Mouse (Mus musculus) frontal cortex, adult (tissue): ENCODE data around the gene Shc4.
A peak's percentile ranks its signal among the peaks of the same experiment; 100 is the strongest.

Source experiments
- ATAC-seq: cut with Nextera tagmentation; 2 replicates; pipeline ENCODE4 v1.9.2; 2017; ENCODE audit warnings: mild to moderate bottlenecking, moderate library complexity, mixed read lengths; ENCODE audit not compliant: low TSS enrichment

Shc4 gene

DNA sequence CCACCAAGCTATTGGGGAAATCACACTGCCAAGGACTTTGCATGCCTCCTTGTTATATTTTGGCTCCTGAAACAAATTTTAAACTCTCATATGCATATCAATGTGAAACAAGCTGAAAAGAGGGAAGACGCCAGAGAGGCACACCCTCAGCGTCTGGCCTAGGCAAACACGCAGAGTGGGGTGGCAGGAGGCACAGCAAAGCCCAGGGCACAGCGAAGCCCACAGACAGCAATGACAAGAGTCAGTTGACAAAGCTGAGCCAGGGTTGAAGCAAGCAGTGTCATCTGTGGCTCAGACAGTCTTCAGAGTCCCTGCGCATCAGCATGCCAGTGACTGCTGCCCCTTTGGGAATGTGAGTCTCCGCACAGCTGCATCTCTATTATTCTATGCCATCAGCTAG, 79.0 kb downstream of the Shc4 start:
- ATAC-seq = no peak

DNA sequence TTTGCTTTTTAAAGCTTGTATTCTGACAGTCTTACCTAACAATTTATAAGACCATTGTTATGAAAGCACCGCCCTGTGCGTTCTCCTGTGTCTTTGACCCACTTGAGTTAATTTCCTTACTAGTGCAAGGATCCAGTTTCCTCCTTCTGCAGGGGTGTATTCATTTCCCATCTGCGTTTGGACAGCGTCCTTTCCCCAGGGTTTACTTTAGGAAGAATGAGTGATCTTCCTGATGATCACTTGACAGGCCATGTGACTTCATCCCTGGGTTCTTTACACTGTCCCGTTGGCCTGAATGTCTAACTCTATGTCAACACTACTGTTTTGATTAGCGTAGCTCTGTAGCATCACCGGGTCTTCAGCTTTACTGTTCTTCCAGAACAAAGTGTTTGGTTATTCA, 86.6 kb downstream of the Shc4 start:
- no peak for ATAC-seq

DNA sequence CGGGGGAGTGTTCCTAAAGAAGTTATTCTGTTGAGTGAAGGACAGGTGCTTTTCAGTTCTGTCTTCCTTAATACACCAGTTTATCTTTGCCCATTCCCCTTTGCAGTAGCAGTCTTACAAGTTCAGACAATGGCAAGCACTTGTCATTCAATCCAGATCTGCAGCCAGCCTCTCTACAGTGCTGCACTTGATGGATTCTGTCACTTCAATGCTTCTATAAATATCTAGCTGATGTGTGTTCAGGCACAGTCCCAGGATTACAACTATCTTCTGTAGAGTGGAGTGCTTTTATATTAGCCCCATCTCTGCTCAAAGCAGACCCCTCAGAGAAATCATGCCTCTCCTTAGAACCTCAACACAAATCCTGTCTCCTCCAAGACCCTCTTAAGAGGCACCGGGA, 93.9 kb downstream of the Shc4 start:
- ATAC-seq = no peak

DNA sequence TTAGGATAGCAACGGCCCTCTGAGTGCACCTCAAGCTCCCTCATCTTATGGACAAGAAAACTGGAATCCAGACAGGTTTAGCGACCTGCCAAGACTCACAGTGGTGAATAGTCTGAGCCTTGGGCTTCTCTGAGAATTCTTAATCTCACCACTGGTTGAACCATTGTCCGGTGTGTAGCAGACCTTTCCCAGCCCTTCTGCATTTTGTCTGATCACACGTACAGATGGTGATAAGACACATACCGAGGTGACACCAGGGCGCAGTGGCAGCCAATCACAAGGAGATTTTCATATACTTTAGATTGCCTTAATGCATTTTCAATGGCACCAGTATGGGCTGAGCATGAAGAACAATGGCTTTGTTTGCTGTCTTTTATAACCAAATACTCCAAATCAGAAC, 95.5 kb downstream of the Shc4 start:
- ATAC-seq = no peak

DNA sequence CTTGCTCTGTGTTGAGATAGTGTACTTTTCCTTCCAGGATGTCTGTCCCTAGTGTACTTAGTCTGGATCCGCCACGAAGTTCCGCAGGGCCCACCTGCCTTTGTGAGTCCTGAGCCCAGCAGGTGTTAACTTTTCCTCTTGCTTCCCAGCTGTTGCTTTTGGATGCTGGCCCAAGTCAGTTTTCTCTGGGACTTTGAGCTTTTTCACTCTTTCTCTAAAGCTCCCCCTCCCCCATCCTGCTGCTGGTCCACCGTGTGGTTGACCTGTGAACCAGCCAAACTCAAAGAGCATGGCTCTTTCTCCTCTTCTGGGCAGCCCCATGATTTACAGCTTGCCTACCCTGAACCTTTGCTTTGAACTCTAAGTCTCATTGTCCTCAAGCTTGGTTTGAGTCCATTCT, 97.4 kb downstream of the Shc4 start:
- ATAC-seq = no peak

DNA sequence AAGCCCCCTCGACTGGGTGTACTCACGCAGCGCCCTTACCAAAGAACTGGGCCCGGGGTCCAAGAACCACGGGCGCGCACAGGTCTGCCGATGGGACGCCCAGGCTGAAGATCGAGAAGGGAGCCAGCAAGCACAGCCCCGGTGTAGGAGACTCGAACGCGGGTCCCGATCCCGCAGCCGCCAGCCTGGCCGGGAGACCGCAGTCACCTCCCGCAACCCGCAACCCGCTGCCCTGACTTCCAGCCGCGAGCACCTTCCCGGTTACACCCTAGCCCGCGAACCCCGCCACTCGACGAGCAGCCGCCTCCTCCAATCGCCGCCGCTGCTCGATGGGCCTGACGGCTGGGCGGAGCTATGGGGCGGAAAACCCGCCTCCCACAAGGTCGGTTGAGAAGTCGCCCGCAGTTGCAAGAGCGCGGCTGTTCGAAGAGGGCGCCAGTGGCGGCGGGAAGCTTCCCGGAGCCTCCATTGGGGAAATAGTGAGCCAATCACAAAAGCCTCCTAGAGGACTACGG, 99.1 kb downstream of the Shc4 start, which contains the start of gene Cep152:
Gene Cep152, minus strand, starts transcription at position 277 of the 515 bp plus-strand sequence.
- ATAC-seq = peak; percentile 100

DNA sequence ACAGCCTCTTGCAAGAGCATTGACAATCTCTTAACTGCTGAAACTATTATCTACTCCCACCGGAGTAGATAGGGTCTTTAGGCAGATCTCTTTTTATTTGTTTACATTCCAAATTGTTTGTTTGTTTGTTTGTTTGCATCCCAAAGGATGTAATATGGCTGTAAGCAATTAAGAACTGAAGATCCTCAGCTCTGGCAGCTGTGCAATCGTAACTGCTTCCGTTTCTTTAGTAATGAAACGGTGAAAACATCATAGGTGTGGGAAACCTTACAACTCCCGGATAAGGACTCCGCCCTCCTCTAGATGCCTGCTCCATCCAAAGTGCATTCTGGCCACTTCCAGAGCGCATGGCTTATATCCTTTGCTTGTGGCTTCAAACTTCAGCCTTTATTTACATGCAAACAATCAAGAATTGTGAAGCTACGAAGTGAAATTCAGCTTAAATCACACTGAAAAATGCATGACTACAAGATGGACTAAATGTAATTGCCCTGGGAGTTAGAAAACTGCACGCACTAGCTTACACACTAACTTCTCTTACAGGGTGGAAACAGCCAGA, 99.7 kb downstream of the Shc4 start:
- no peak for ATAC-seq

DNA sequence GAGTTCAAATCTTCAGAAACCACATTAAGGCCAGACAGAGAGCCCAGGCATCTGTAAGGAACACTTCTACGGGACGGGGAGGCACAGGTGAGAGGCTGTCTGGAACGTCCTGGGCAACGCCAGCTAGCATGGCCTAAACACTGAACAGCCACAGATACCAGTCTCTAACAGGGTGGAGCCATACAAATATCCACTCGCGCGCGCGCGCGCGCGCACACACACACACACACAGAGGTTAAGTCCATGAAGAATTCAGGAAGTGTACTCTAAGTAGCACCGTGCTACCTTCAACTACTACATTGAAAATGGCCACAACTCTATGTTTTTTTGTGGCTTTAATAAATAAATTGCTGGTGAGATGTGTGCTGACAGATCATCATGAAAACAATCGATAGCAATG, 100.7 kb downstream of the Shc4 start:
- ATAC-seq = no peak

DNA sequence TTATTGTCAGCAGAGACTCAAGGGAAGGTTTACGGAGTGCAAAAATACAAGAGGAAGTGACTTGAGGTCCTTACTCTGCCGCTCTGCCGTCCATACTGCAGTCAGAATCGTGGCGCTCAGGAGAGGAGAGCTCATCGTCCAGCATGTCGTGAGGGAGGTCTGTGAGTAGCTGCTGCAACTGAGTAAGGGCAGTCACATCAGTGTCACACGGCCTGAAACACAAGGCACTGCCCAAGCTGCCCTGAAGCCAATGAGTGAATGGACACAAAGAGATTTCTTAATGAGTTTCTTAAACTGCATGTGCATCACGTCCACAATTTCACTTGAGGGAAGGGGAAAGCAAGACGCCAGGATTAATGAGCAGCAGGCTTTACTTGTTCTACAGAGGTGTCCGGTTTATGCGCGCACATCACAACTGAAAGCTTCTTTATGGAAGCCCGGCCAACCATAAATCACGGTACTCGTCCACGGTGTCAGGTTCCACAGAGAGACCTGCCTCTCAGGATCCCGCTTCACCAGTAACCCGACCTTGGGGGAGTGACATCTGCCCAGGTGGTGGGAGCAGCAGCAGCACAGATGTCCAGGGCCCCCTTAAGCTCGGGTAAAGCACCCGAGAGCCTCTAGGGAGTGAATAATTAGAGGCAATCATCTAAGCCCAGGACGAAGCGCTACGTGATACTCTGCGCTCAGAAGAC, 103.6 kb downstream of the Shc4 start:
- ATAC-seq = no peak

DNA sequence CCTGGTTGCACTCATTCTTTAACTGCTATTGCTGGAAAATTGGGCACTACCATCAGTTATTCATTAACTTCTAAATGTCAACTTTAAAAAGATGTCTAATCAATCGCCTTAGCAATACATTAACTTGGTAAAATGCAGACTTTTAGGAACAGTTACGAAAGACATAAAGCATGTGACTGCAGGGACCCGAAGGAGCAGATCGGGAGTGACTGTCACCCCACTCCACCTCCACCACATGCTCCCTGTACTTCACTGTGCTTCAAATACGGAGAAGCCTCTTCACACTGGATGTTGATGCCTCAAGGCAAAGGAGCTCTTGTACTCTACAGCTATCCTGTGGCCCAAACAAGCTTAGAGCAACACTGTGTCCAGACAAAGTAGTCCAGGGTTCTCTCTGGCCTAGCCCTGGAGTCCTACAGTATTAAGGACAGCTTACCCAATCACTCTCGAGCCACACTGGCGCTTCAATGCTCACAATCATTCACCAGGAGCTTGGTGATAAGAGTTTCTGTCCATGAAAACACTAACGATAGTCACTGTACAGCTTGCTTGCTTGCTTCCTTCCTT, 108.0 kb downstream of the Shc4 start:
- no peak for ATAC-seq

DNA sequence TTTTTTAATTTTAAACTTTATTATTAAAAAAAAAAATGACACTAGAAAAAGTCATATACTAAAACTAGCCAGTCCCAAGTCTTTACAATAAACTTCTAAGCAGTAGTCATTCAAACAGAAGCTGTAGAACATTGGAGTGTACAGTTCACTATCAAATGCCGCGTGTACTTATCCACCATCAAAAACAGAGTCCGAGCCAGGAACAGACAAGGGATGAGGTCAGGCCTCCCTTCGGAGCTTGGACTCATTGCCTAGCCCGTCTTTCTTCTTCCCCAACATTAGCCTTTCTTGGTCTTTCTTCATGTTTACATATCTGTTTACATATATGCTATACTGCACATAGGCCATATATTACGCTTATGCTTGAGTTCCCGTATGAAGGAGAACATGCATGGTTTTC, 108.5 kb downstream of the Shc4 start:
- ATAC-seq = no peak

DNA sequence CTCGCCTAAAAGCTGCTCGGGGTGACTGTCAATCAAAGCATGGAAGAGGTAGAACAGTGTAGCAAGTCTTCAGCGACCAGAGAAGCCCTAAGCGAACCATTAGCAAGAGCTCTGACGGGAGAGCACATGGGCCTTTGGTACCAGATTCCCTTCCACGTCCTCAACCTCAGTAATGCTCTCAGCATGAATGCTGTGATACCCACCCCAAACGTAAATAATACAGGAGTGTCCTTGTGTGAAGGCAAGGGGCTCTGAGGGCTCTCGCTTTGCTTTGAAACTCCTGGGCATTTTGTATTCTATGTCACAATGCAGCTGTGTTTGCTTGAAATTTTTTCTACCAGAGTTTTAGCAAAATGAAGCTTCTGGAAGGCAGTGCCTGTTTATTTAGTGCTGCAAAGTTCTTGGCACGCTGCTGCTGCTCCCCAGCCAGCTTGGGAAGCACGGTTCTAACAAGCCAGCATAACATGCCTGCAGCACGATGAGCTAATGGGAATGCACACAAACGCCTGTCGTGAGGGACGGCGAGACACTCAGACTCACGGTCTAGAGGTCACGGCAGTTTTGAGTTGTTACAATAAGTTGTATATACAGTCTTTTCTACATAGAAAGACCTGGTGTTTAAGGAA, 117.6 kb downstream of the Shc4 start:
- ATAC-seq = peak; percentile 83

DNA sequence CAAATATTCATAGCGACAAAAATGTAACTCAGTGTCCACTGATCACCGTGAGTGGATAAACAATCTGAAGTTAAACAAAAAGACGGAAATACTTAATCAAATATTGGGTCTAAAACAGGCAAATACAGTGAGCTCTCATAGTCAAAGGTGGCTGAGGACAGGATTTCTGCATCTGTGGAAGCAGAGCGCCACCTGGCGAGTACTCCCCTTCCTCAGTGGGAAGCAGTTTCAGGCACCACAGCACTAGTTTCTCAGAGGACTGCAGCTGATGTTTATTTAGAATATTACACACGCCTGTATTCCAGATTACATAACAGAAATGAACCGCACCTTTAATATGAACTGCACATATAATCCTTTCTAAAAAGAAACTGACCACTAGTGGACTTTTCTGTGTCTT, 119.3 kb downstream of the Shc4 start:
- peak; percentile 79 for ATAC-seq

DNA sequence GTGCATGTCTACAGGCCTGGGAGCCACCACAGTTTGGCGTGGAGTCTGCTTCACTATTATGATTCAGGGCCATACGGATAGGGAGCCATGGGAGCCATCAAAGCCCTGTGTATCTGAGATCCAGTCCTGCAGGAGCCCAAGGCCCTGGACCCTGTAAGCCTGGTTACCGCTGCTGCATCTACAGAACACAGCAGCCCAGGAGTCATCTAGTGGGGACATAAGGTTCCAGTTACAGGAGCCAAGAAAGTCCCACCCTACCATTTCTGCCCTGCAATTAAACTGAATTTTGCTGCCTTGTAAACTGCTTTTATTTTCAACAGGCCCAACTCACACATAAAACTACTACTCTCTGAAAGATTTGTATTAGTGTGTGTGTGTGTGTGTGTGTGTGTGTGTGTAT, 121.0 kb downstream of the Shc4 start:
- ATAC-seq = no peak

DNA sequence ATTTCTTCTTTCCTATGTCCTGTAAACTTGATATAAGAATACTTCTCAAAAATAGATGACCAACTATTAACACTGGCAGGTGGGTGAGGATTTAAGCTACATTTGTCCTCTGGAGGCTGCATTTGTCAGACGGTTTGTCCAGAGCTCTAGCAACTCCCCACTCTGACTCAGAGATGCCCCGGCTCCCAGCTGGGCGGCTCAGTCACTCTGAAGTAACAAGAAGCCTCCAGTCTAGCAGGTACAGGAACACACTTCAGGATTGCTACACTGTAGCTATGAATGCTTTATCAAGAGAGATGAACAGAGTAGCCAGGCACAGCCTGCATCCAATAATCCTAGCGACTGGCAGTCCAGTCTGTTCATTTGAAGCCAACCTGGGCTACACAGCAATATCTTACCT, 125.0 kb downstream of the Shc4 start:
- 0 out of 2 replicates have a peak, but pooled peaks have one; percentile 55 for ATAC-seq

DNA sequence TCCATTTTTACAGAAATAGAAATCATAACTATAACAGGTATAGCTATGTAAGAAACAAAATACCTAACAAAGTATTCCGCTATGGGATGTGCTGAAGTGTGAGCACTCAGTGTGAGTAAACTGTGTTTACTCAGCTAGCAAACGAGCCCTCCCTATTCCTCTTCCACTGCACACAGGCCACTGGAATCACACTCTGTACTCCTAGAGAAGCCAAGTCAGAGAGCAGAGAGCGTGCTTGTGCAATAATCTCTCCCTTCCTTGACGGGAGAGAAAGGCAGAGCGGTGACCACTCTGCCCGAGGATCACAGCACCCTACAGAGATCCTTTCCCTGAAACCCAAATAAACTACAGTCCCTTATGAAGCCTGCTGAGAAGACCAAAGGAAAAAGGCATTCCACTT, 125.7 kb downstream of the Shc4 start:
- no peak for ATAC-seq

DNA sequence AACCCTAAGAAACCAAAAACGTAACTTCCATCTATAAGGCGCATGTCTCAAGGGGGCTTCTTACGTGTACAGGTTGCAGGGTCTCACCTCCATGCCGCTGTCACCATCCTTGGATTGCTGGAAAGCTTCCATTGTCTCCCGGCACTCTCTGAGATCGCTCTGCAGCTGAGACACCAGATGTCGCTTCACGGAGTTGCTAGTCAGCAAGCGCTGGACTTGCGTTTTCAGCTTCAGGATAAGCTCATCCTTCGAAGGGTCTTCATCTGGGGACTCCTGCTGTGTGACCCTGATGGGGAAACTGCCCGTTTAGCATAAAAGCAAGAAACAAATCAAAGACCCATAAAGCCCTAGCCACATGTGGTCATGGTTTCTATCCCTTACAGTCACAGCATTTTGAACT, 129.2 kb downstream of the Shc4 start:
- ATAC-seq = no peak

DNA sequence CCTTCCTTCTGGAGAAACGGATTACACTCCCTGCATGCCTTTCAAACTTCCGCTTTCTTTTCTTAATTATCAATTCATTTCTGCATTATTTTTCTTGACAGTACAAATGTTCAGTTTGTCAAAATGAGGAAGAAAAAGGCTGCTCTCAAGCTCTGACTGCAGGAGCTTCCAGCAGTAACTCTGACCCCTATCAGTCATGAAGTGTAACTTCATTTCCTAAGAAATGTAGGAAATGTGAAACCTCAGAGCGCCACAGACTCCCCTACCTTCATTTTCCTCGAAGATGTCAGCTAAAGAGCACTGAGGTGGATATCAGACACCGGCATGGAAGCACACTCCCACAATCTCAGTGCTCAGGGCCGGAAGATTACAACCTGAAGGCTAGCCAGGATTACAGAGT, 129.9 kb downstream of the Shc4 start:
- no peak for ATAC-seq

DNA sequence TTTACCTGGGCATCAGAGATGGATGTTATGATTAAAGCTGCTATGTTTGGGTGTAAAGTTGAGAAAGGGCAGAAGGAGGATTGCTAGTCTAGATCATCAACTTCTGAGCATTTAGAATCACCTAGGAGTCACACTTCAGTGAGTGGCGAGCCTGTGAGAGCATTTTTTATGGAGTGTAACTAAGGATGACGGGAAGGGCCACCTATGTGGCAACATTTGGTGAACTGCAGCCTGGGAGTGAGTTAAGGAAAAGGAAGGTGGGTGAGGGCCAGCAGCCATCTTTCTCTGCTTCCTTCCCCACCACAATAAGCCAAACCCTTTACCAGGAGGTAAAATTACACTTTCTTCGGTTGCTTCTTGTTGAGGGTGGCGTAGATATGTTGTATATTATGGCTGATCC, 132.1 kb downstream of the Shc4 start:
- no peak for ATAC-seq

DNA sequence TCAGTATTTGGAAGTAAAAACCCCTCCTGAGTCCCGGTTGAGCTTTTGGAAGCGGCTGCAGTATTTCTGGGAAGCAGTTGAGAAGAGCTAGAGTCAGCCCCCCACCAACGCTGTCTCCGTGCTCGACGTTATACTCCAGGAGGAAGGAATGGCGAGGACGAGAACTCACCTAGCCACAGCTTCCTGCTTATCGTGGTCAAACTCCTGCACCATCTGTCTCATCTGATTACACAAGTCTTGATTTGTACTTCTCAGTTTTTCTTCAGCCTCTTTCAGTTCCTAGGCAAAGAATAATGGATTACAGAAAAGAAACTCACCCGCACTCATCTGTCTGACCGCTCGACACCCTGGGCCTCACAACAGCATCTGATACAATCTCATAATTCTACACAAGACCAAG, 134.7 kb downstream of the Shc4 start:
- ATAC-seq = no peak

DNA sequence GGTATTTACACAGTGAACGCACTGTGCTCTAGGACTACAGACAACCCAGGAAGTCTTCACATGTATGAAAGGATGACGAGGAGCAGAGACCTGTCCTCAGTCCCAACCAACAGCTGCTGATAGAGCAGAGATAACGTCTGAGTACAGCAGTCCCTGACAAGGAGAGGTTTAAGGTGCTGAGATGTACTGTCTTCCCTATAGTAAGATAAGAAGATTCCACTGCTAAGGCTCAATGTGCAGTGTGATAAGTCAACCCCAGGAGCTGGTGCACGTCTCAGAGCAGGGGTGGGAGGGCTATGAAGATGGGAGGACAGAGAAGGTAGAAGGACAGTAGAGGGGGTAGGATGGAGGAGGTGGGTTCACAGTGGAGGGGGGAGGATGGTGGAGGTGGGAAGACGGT, 142.9 kb downstream of the Shc4 start:
- ATAC-seq = no peak

DNA sequence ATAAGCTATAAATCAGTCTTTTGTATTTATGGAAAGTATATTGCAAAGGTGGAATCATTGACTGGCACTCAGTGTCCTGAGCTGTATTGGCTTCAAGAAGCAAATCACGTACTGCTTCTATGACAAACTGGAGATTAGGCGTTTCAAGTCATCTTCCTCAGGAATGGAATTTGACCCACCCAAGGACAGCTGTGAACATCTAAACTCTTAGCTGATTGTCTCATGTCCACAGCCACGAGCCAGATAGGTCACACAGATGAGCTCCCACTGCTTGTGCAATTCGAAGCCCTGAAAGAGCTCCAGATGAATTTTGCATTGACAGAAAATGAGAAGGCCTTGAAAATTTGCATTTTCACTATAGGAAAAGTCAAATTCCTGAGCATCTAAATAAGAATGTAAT, 146.3 kb downstream of the Shc4 start:
- ATAC-seq = no peak
